Mouse (Mus musculus) megakaryocyte-erythroid progenitor cell, adult 5-6 weeks (primary cell): Measurements from ENCODE around the gene Rag2. TPM values are rescaled to one million over a fixed set of nuclear protein-coding genes. Genes with fewer than 3 reads are reported as not detected.

ENCODE experiments used
- ATAC-seq: replicated peaks from 2 replicates; pipeline ENCODE4 v1.8.0; 2016; ENCODE audit warnings: mild to moderate bottlenecking, inconsistent platforms; ENCODE audit not compliant: severe bottlenecking, poor library complexity, low FRiP score, low TSS enrichment
- total RNA-seq, 2 experiments: library from RNA; stranded (forward) in 1 of 2; stranded (reverse) in 1 of 2; fragments of 200-1000, 215-1000 nt in 1 of 2; fragments of >200 nt in 1 of 2; fragmentation: Nextera tagmentation in 1 of 2; gene quantifications; 2 replicates each; pipeline ENCODE4 v1.2.3; 2014 to 2017

Rag2 gene
- total RNA-seq (2014; fragmentation: Nextera tagmentation): 0.35 and 0.90 TPM in 2 replicates
- 0.34 and 2.0 TPM in 2 replicates for total RNA-seq (2017)

- ATAC-seq: no peak
Observed at GRCm38 (mm10) chr2:101624526-101624925, at the start of gene Rag2. Gene Rag2 (plus strand): TSS chr2:101624718.

GRCm38 (mm10) chr2:101577243-101577642 is 47.3 kb upstream of the Rag2 start:
- ATAC-seq: no peak

GRCm38 (mm10) chr2:101580027-101580426 is 44.5 kb upstream of the Rag2 start:
- ATAC-seq: no peak

- ATAC-seq: no peak
Observed at GRCm38 (mm10) chr2:101580428-101580827, 44.1 kb upstream of the Rag2 start.

- ATAC-seq: no peak; the same call in 1 of the 2 replicates
Observed at GRCm38 (mm10) chr2:101580977-101581376, 43.5 kb upstream of the Rag2 start.

- ATAC-seq: no peak
Observed at GRCm38 (mm10) chr2:101581418-101581817, 43.1 kb upstream of the Rag2 start.

GRCm38 (mm10) chr2:101591356-101591755 is 33.2 kb upstream of the Rag2 start:
- ATAC-seq: no peak

- ATAC-seq: no peak
Observed at GRCm38 (mm10) chr2:101592023-101592841, 32.3 kb upstream of the Rag2 start.

GRCm38 (mm10) chr2:101592886-101593285 is 31.6 kb upstream of the Rag2 start:
- no peak for ATAC-seq

GRCm38 (mm10) chr2:101594681-101595080 is 29.8 kb upstream of the Rag2 start:
- no peak for ATAC-seq

- ATAC-seq: no peak
Observed at GRCm38 (mm10) chr2:101597186-101597585, 27.3 kb upstream of the Rag2 start.

GRCm38 (mm10) chr2:101598190-101599181 is 26.0 kb upstream of the Rag2 start:
- ATAC-seq: no peak

GRCm38 (mm10) chr2:101600703-101601102 is 23.8 kb upstream of the Rag2 start:
- peak; percentile 61; the same call in 1 of the 2 replicates for ATAC-seq

GRCm38 (mm10) chr2:101603099-101603498 is 21.4 kb upstream of the Rag2 start:
- ATAC-seq: no peak

- ATAC-seq: no peak
Observed at GRCm38 (mm10) chr2:101608232-101608894, 16.2 kb upstream of the Rag2 start.

- ATAC-seq: no peak
Observed at GRCm38 (mm10) chr2:101610861-101611260, 13.7 kb upstream of the Rag2 start.

GRCm38 (mm10) chr2:101615464-101616305 is 8.8 kb upstream of the Rag2 start:
- ATAC-seq: no peak

GRCm38 (mm10) chr2:101618373-101618772 is 6.1 kb upstream of the Rag2 start:
- ATAC-seq: no peak

- no peak for ATAC-seq
Observed at GRCm38 (mm10) chr2:101620899-101621298, 3.6 kb upstream of the Rag2 start.
